Mouse (Mus musculus): ENCODE measurements around the gene Camkmt. TPM values are rescaled to one million over a fixed set of nuclear protein-coding genes. Genes with fewer than 3 reads are reported as not detected.

Camkmt gene
- polyA plus RNA-seq, 1 experiment from 2014 or later: 10.1 TPM

GRCm38 (mm10) chr17:85142495-85143111 lies 52.3 kb downstream of the Camkmt start:
- Histone ChIP-seq H3K27ac (replicated peaks; ENCODE audit: low read depth, low read length) (no peak overlapping the region), H3K36me3 (ENCODE audit: control insufficient read depth, insufficient read depth, low read length) (no peaks in the 10 kb centered on the region), H3K4me1 (ENCODE audit: control insufficient read depth, insufficient read depth, low read length) (no peaks in the 10 kb centered on the region), H3K4me3 (ENCODE audit: low read depth, low read length) (no peak overlapping the region), H3K9me3 (ENCODE audit: control insufficient read depth, low read length) (no peaks in the 10 kb centered on the region), H3K4me2 (ENCODE audit: low read depth, low read length) (no peak overlapping the region), H3K9ac (ENCODE audit: low read depth, low read length) (no peak overlapping the region), H3K27me3 (replicated peaks; ENCODE audit: control insufficient read depth, insufficient read depth, low read length) (no peaks in the 10 kb centered on the region)
- WGBS: 54% methylated on average over 5 of the region's 5 CpGs
- ATAC-seq (ENCODE audit: low read depth) (no peak), DNase-seq (ENCODE audit: low spot score) (no peak)

GRCm38 (mm10) chr17:85144141-85144540 lies 53.8 kb downstream of the Camkmt start:
- H3K9ac ChIP-seq (ENCODE audit: low read depth, low read length): no peak overlapping the region
- H3K4me2 ChIP-seq (ENCODE audit: low read depth, low read length): no peak overlapping the region
- no peak overlapping the region for H3K27ac ChIP-seq (replicated peaks; ENCODE audit: low read depth, low read length)
- no peaks in the 10 kb centered on the region for H3K9me3 ChIP-seq (ENCODE audit: control insufficient read depth, low read length)
- no peaks in the 10 kb centered on the region for H3K27me3 ChIP-seq (replicated peaks; ENCODE audit: control insufficient read depth, insufficient read depth, low read length)
- H3K4me1 ChIP-seq (ENCODE audit: control insufficient read depth, insufficient read depth, low read length): no peaks in the 10 kb centered on the region
- H3K4me3 ChIP-seq (ENCODE audit: low read depth, low read length): no peak overlapping the region
- ATAC-seq (ENCODE audit: low read depth) (no peak), DNase-seq (ENCODE audit: low spot score) (no peak)
- no peaks in the 10 kb centered on the region for H3K36me3 ChIP-seq (ENCODE audit: control insufficient read depth, insufficient read depth, low read length)
- WGBS: 90% methylated on average over 6 of the region's 6 CpGs

- no peak overlapping the region for H3K9ac ChIP-seq (ENCODE audit: low read depth, low read length)
- H3K27ac ChIP-seq (replicated peaks; ENCODE audit: low read depth, low read length): no peak overlapping the region
- DNase-seq (ENCODE audit: low spot score) (no peak), ATAC-seq (ENCODE audit: low read depth) (no peak)
- H3K4me3 ChIP-seq (ENCODE audit: low read depth, low read length): no peak overlapping the region
- no peaks in the 10 kb centered on the region for H3K27me3 ChIP-seq (replicated peaks; ENCODE audit: control insufficient read depth, insufficient read depth, low read length)
- no peaks in the 10 kb centered on the region for H3K9me3 ChIP-seq (ENCODE audit: control insufficient read depth, low read length)
- H3K36me3 ChIP-seq (ENCODE audit: control insufficient read depth, insufficient read depth, low read length): no peaks in the 10 kb centered on the region
- no peaks in the 10 kb centered on the region for H3K4me1 ChIP-seq (ENCODE audit: control insufficient read depth, insufficient read depth, low read length)
- H3K4me2 ChIP-seq (ENCODE audit: low read depth, low read length): no peak overlapping the region
- 86% methylated on average over 1 of the region's 1 CpGs for WGBS
Observed at GRCm38 (mm10) chr17:85148348-85148747, 58.0 kb downstream of the Camkmt start.

GRCm38 (mm10) chr17:85149211-85149738 lies 58.9 kb downstream of the Camkmt start:
- no peaks in the 10 kb centered on the region for H3K9me3 ChIP-seq (ENCODE audit: control insufficient read depth, low read length)
- no peaks in the 10 kb centered on the region for H3K4me1 ChIP-seq (ENCODE audit: control insufficient read depth, insufficient read depth, low read length)
- H3K27me3 ChIP-seq (replicated peaks; ENCODE audit: control insufficient read depth, insufficient read depth, low read length): no peaks in the 10 kb centered on the region
- H3K27ac ChIP-seq (replicated peaks; ENCODE audit: low read depth, low read length): no peak overlapping the region
- no peak overlapping the region for H3K4me3 ChIP-seq (ENCODE audit: low read depth, low read length)
- no peak overlapping the region for H3K4me2 ChIP-seq (ENCODE audit: low read depth, low read length)
- WGBS: 38% methylated on average over 3 of the region's 3 CpGs
- H3K9ac ChIP-seq (ENCODE audit: low read depth, low read length): no peak overlapping the region
- no peak for DNase-seq (ENCODE audit: low spot score)
- no peaks in the 10 kb centered on the region for H3K36me3 ChIP-seq (ENCODE audit: control insufficient read depth, insufficient read depth, low read length)
- no peak for ATAC-seq (ENCODE audit: low read depth)

GRCm38 (mm10) chr17:85151264-85151663 lies 60.9 kb downstream of the Camkmt start:
- H3K27me3 ChIP-seq (replicated peaks; ENCODE audit: control insufficient read depth, insufficient read depth, low read length): no peaks in the 10 kb centered on the region
- H3K4me1 ChIP-seq (ENCODE audit: control insufficient read depth, insufficient read depth, low read length): no peaks in the 10 kb centered on the region
- H3K9ac ChIP-seq (ENCODE audit: low read depth, low read length): no peak overlapping the region
- no peak overlapping the region for H3K4me3 ChIP-seq (ENCODE audit: low read depth, low read length)
- H3K4me2 ChIP-seq (ENCODE audit: low read depth, low read length): no peak overlapping the region
- ATAC-seq (ENCODE audit: low read depth) (no peak), DNase-seq (ENCODE audit: low spot score) (no peak)
- H3K36me3 ChIP-seq (ENCODE audit: control insufficient read depth, insufficient read depth, low read length): no peaks in the 10 kb centered on the region
- H3K27ac ChIP-seq (replicated peaks; ENCODE audit: low read depth, low read length): no peak overlapping the region
- WGBS: 59% methylated on average over 8 of the region's 8 CpGs
- no peaks in the 10 kb centered on the region for H3K9me3 ChIP-seq (ENCODE audit: control insufficient read depth, low read length)

- Histone ChIP-seq H3K4me3 (ENCODE audit: low read depth, low read length) (no peak overlapping the region), H3K9me3 (ENCODE audit: control insufficient read depth, low read length) (no peaks in the 10 kb centered on the region), H3K4me2 (ENCODE audit: low read depth, low read length) (no peak overlapping the region), H3K27ac (replicated peaks; ENCODE audit: low read depth, low read length) (no peak overlapping the region), H3K36me3 (ENCODE audit: control insufficient read depth, insufficient read depth, low read length) (no peaks in the 10 kb centered on the region), H3K27me3 (replicated peaks; ENCODE audit: control insufficient read depth, insufficient read depth, low read length) (no peaks in the 10 kb centered on the region), H3K4me1 (ENCODE audit: control insufficient read depth, insufficient read depth, low read length) (no peaks in the 10 kb centered on the region), H3K9ac (ENCODE audit: low read depth, low read length) (no peak overlapping the region)
- no peak for DNase-seq (ENCODE audit: low spot score)
- no peak for ATAC-seq (ENCODE audit: low read depth)
- WGBS: 72% methylated on average over 4 of the region's 4 CpGs
Observed at GRCm38 (mm10) chr17:85158202-85158601, 67.8 kb downstream of the Camkmt start.

GRCm38 (mm10) chr17:85159526-85159925 lies 69.2 kb downstream of the Camkmt start:
- no peak overlapping the region for H3K4me2 ChIP-seq (ENCODE audit: low read depth, low read length)
- no peak overlapping the region for H3K4me3 ChIP-seq (ENCODE audit: low read depth, low read length)
- H3K4me1 ChIP-seq (ENCODE audit: control insufficient read depth, insufficient read depth, low read length): no peaks in the 10 kb centered on the region
- H3K9ac ChIP-seq (ENCODE audit: low read depth, low read length): no peak overlapping the region
- no peaks in the 10 kb centered on the region for H3K36me3 ChIP-seq (ENCODE audit: control insufficient read depth, insufficient read depth, low read length)
- ATAC-seq (ENCODE audit: low read depth) (no peak), DNase-seq (ENCODE audit: low spot score) (no peak)
- no peak overlapping the region for H3K27ac ChIP-seq (replicated peaks; ENCODE audit: low read depth, low read length)
- WGBS: 71% methylated on average over 8 of the region's 8 CpGs
- no peaks in the 10 kb centered on the region for H3K27me3 ChIP-seq (replicated peaks; ENCODE audit: control insufficient read depth, insufficient read depth, low read length)
- no peaks in the 10 kb centered on the region for H3K9me3 ChIP-seq (ENCODE audit: control insufficient read depth, low read length)

GRCm38 (mm10) chr17:85160786-85161185 lies 70.4 kb downstream of the Camkmt start:
- Histone ChIP-seq H3K9me3 (ENCODE audit: control insufficient read depth, low read length) (no peaks in the 10 kb centered on the region), H3K4me1 (ENCODE audit: control insufficient read depth, insufficient read depth, low read length) (no peaks in the 10 kb centered on the region), H3K4me3 (ENCODE audit: low read depth, low read length) (no peak overlapping the region), H3K27me3 (replicated peaks; ENCODE audit: control insufficient read depth, insufficient read depth, low read length) (no peaks in the 10 kb centered on the region), H3K4me2 (ENCODE audit: low read depth, low read length) (no peak overlapping the region), H3K27ac (replicated peaks; ENCODE audit: low read depth, low read length) (no peak overlapping the region), H3K9ac (ENCODE audit: low read depth, low read length) (no peak overlapping the region), H3K36me3 (ENCODE audit: control insufficient read depth, insufficient read depth, low read length) (no peaks in the 10 kb centered on the region)
- ATAC-seq (ENCODE audit: low read depth) (no peak), DNase-seq (ENCODE audit: low spot score) (no peak)
- WGBS: 92% methylated on average over 8 of the region's 8 CpGs

- no peaks in the 10 kb centered on the region for H3K4me1 ChIP-seq (ENCODE audit: control insufficient read depth, insufficient read depth, low read length)
- H3K36me3 ChIP-seq (ENCODE audit: control insufficient read depth, insufficient read depth, low read length): no peaks in the 10 kb centered on the region
- ATAC-seq (ENCODE audit: low read depth) (no peak), DNase-seq (ENCODE audit: low spot score) (no peak)
- H3K4me3 ChIP-seq (ENCODE audit: low read depth, low read length): no peak overlapping the region
- no peak overlapping the region for H3K27ac ChIP-seq (replicated peaks; ENCODE audit: low read depth, low read length)
- WGBS: 75% methylated on average over 7 of the region's 7 CpGs
- H3K27me3 ChIP-seq (replicated peaks; ENCODE audit: control insufficient read depth, insufficient read depth, low read length): no peaks in the 10 kb centered on the region
- no peak overlapping the region for H3K4me2 ChIP-seq (ENCODE audit: low read depth, low read length)
- no peak overlapping the region for H3K9ac ChIP-seq (ENCODE audit: low read depth, low read length)
- H3K9me3 ChIP-seq (ENCODE audit: control insufficient read depth, low read length): no peaks in the 10 kb centered on the region
Observed at GRCm38 (mm10) chr17:85162569-85163271, 72.4 kb downstream of the Camkmt start.

Data from embryonic facial prominence, embryonic 14.5 days (tissue).